Mouse (Mus musculus) left cerebral cortex, adult 2 months (tissue): ENCODE measurements at regions not wholly inside any gene's neighbourhood (a gene's known extent, or its start where the extent isn't known, plus 50 kb on each side); places are given as distances from the start of the nearest gene placed in this dataset.

Source experiments
- DNase-seq, 2 experiments: peaks; one replicate each; pipeline ENCODE4 v3.0.0; 2021 to 2022; ENCODE audit warnings: low spot score in 2 of 2, mixed read lengths in 1 of 2; ENCODE audit errors: extremely low spot score in 1 of 2
- H3K27ac ChIP-seq: fragments of 200-600 bp; 2 replicates; pipeline ENCODE4 v1.8.1; 2022
- H3K4me3 ChIP-seq: fragments of 200-600 bp; 2 replicates; pipeline ENCODE4 v1.8.1; 2022
- CTCF ChIP-seq: fragments of 200-600 bp; IDR thresholded peaks from 2 replicates; pipeline ENCODE4 v1.8.1; 2022; ENCODE audit warnings: antibody characterized with exemption, mild to moderate bottlenecking, moderate library complexity
- intact Hi-C: fragments of 180-260 bp; cut with DNase I; formaldehyde crosslinking; loops from one replicate; pipeline ENCODE4 v1.15.1; 2025

- intact Hi-C loops = no loop called here
Observed at GRCm38 (mm10) chr4:37445268-37445667, 493.7 kb upstream of the Lingo2 start.

GRCm38 (mm10) chr4:37412755-37413154, 461.2 kb upstream of the Lingo2 start:
- intact Hi-C loops = no loop called here
- no peak for DNase-seq
- H3K4me3 ChIP-seq = no peak overlapping the region

More at GRCm38 (mm10) chr4:37445268-37445667, 493.7 kb upstream of the Lingo2 start:
- DNase-seq = no peak
- no peak overlapping the region for H3K4me3 ChIP-seq
- no peak overlapping the region for H3K27ac ChIP-seq
- TF ChIP-seq CTCF = peak; percentile 25

GRCm38 (mm10) chr4:37388118-37388517, 436.6 kb upstream of the Lingo2 start:
- H3K4me3 ChIP-seq = no peak overlapping the region
- TF ChIP-seq CTCF = no peak
- no peak overlapping the region for H3K27ac ChIP-seq
- no peak for DNase-seq
- intact Hi-C loops = no loop called here

More at GRCm38 (mm10) chr4:37412755-37413154, 461.2 kb upstream of the Lingo2 start:
- H3K27ac ChIP-seq = no peak overlapping the region
- no peak for TF ChIP-seq CTCF

GRCm38 (mm10) chr4:37386882-37387281, 435.3 kb upstream of the Lingo2 start:
- no peak overlapping the region for H3K4me3 ChIP-seq
- intact Hi-C loops = no loop called here
- TF ChIP-seq CTCF = no peak
- H3K27ac ChIP-seq = no peak overlapping the region
- no peak for DNase-seq

- intact Hi-C loops = no loop called here
- Histone ChIP-seq H3K4me3 (no peak overlapping the region), H3K27ac (no peak overlapping the region)
- no peak for TF ChIP-seq CTCF
- no peak for DNase-seq
Observed at GRCm38 (mm10) chr4:37364209-37364608, 412.7 kb upstream of the Lingo2 start.

- intact Hi-C loops = no loop called here
- TF ChIP-seq CTCF = no peak
- Histone ChIP-seq H3K27ac (no peak overlapping the region), H3K4me3 (no peak overlapping the region)
- no peak for DNase-seq
Observed at GRCm38 (mm10) chr4:37361254-37361653, 409.7 kb upstream of the Lingo2 start.

- DNase-seq = no peak
- no peak overlapping the region for H3K4me3 ChIP-seq
- H3K27ac ChIP-seq = no peak overlapping the region
- no peak for TF ChIP-seq CTCF
- intact Hi-C loops = no loop called here
Observed at GRCm38 (mm10) chr4:37338376-37338775, 386.8 kb upstream of the Lingo2 start.
